Mouse (Mus musculus) hematopoietic stem cell, adult 5-6 weeks (primary cell): Measurements from ENCODE around the gene D430042O09Rik. TPM values are rescaled to one million over a fixed set of nuclear protein-coding genes. Genes with fewer than 3 reads are reported as not detected.

Source experiments
- ATAC-seq, 2 experiments: fragments of 125-278 bp in 1 of 2; replicated peaks in 1 of 2; 2 replicates each; pipeline ENCODE4 v1.8.0; 2016 to 2017; ENCODE audit warnings: inconsistent platforms in 2 of 2, mild to moderate bottlenecking in 2 of 2, moderate number of reproducible peaks in 2 of 2, low read depth in 1 of 2, moderate TSS enrichment in 1 of 2; ENCODE audit not compliant: low FRiP score in 2 of 2, poor library complexity in 2 of 2, severe bottlenecking in 2 of 2, insufficient read depth in 1 of 2, low TSS enrichment in 1 of 2
- total RNA-seq: library from RNA; stranded (forward); fragments of 172-1452, 232-1000 nt; gene quantifications from 2 replicates; pipeline ENCODE4 v1.2.3, GENCODE M21; 2017

The D430042O09Rik gene
- total RNA-seq, 1 experiment from 2014 or later = 9.9 TPM

- ATAC-seq = no peak
These were observed 125.1 kb downstream of the D430042O09Rik start for GRCm38 (mm10) chr7:125832767-125833166.

GRCm38 (mm10) chr7:125833471-125833870 lies 125.8 kb downstream of the D430042O09Rik start:
- ATAC-seq = no peak

- no peak for ATAC-seq
These were observed 130.5 kb downstream of the D430042O09Rik start for GRCm38 (mm10) chr7:125838078-125838742.

GRCm38 (mm10) chr7:125845611-125846010 lies 137.9 kb downstream of the D430042O09Rik start:
- no peak for ATAC-seq

GRCm38 (mm10) chr7:125846866-125847527 lies 139.3 kb downstream of the D430042O09Rik start:
- no peak for ATAC-seq

- ATAC-seq = no peak
These were observed 139.8 kb downstream of the D430042O09Rik start for GRCm38 (mm10) chr7:125847528-125847866.

GRCm38 (mm10) chr7:125859564-125859963 lies 151.9 kb downstream of the D430042O09Rik start:
- ATAC-seq = no peak

- ATAC-seq = no peak
These were observed 152.7 kb downstream of the D430042O09Rik start for GRCm38 (mm10) chr7:125860421-125860820.

GRCm38 (mm10) chr7:125864026-125864425 lies 156.3 kb downstream of the D430042O09Rik start:
- ATAC-seq = no peak

- ATAC-seq = no peak
These were observed 157.5 kb downstream of the D430042O09Rik start for GRCm38 (mm10) chr7:125865234-125865633.

- ATAC-seq = no peak
These were observed 160.9 kb downstream of the D430042O09Rik start for GRCm38 (mm10) chr7:125868570-125868969.

GRCm38 (mm10) chr7:125871404-125872201 lies 163.9 kb downstream of the D430042O09Rik start:
- no peak for ATAC-seq

- no peak for ATAC-seq
These were observed 164.5 kb downstream of the D430042O09Rik start for GRCm38 (mm10) chr7:125872202-125872580.

GRCm38 (mm10) chr7:125872874-125873273 lies 165.2 kb downstream of the D430042O09Rik start:
- ATAC-seq = no peak

GRCm38 (mm10) chr7:125873971-125874495 lies 166.3 kb downstream of the D430042O09Rik start:
- ATAC-seq = no peak

GRCm38 (mm10) chr7:125878040-125878439 lies 170.4 kb downstream of the D430042O09Rik start:
- ATAC-seq = 0 out of 4 replicates have a peak, but pooled peaks have one; percentile 22 to 44

- ATAC-seq = no peak
These were observed 175.5 kb downstream of the D430042O09Rik start for GRCm38 (mm10) chr7:125883232-125883631.

- no peak for ATAC-seq
These were observed 178.5 kb downstream of the D430042O09Rik start for GRCm38 (mm10) chr7:125886116-125886680.
